Mouse (Mus musculus) spleen, adult 2 months (tissue): ENCODE results near the gene Zbp1.

Experiments used
- CTCF ChIP-seq: fragments of 200-500 bp; IDR thresholded peaks from 2 replicates; pipeline ENCODE4 v1.5.1; 2011; ENCODE audit warnings: mild to moderate bottlenecking, inconsistent platforms; ENCODE audit not compliant: insufficient read depth, insufficient read length, insufficient replicate concordance; ENCODE audit errors: extremely low read depth
- POLR2A ChIP-seq: fragments of 200-500 bp; IDR thresholded peaks from 2 replicates; pipeline ENCODE4 v1.6.1; 2011; ENCODE audit warnings: low read depth, low read length, inconsistent platforms

DNA sequence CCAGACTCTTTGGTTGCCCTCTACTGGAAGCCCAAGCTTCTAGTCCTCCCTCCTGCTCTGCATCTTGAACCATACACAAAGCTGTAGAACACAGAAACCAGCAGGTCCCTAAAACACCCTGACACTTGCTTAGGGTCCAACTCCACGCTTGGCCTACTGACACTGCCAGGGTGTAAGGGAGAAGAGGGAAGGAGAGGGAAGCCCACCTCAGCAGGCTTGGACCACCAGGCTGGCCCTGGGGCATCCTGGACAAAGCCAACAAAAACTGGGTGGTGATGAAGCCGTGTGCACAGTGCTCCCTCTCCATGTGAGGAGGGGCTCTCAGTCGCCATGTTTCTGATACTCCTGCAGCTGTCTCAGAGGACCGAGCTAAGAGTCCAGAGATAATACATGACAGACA, 38.7 kb downstream of the Zbp1 start:
- TF ChIP-seq POLR2A: no peak
- TF ChIP-seq CTCF: no peak
